Mouse (Mus musculus): ENCODE data around the gene Frmd4a.

- TF ChIP-seq CTCF (IDR thresholded peaks at IDR 0.05; ENCODE audit: low read depth) (no peak), EP300 (optimal IDR thresholded peaks at IDR 0.05) (no peak)
These were observed 509.6 kb downstream of the Frmd4a start for GRCm38 (mm10) chr2:4527094-4527493.

Measured in stomach, postnatal 0 days (tissue).